Mouse (Mus musculus) forebrain, embryonic 16.5 days (tissue): ENCODE measurements around the gene Col6a2. TPM values are rescaled to one million over a fixed set of nuclear protein-coding genes. Genes with fewer than 3 reads are reported as not detected.
A peak's percentile ranks its signal among the peaks of the same experiment; 100 is the strongest.

ENCODE experiments used
- ATAC-seq: fragments of 200-750 bp; cut with Nextera tagmentation; 2 replicates; pipeline ENCODE4 v1.8.0; 2017; ENCODE audit warnings: mild to moderate bottlenecking, moderate library complexity
- H3K27ac ChIP-seq: fragments of 300-500 bp; sonication (generic); 2 replicates; pipeline ENCODE4 v1.5.1; 2014; ENCODE audit warnings: low read length, control low read depth
- H3K27me3 ChIP-seq: fragments of 300-500 bp; sonication (generic); replicated peaks from 2 replicates; pipeline ENCODE4 v1.6.1; 2014; ENCODE audit warnings: low read length; ENCODE audit not compliant: control insufficient read depth, insufficient read depth
- H3K36me3 ChIP-seq: fragments of 300-500 bp; sonication (generic); 2 replicates; pipeline ENCODE4 v1.6.1; 2014; ENCODE audit not compliant: control insufficient read depth, insufficient read depth
- H3K4me1 ChIP-seq: fragments of 300-500 bp; sonication (generic); replicated peaks from 2 replicates; pipeline ENCODE4 v1.6.1; 2014; ENCODE audit warnings: low read length; ENCODE audit not compliant: control insufficient read depth, insufficient read depth
- H3K4me2 ChIP-seq: fragments of 300-500 bp; sonication (generic); 2 replicates; pipeline ENCODE4 v1.6.1; 2014; ENCODE audit warnings: mild to moderate bottlenecking, low read length, control low read depth
- H3K4me3 ChIP-seq: fragments of 300-500 bp; sonication (generic); replicated peaks from 2 replicates; pipeline ENCODE4 v1.5.1; 2014; ENCODE audit warnings: mild to moderate bottlenecking, low read length, control low read depth
- H3K9ac ChIP-seq: fragments of 300-500 bp; sonication (generic); replicated peaks from 2 replicates; pipeline ENCODE4 v1.6.1; 2014; ENCODE audit warnings: low read depth, low read length, control low read depth
- H3K9me3 ChIP-seq: fragments of 300-500 bp; sonication (generic); 2 replicates; pipeline ENCODE4 v1.6.1; 2016; ENCODE audit warnings: low read length; ENCODE audit not compliant: control insufficient read depth
- WGBS: fragments of 180-500 bp; shearing (Covaris S2); extraction: QIAGEN DNeasy Blood & Tissue Kit; methylation state at CpG from one replicate; pipeline ENCODE4 v1.1.7; 2014; 5-methylcytosine and 5-hydroxymethylcytosine counted together
- polyA plus RNA-seq: library from polyadenylated mRNA; unstranded; fragments of >200 nt; fragmentation: Nextera tagmentation; extraction: Ambion mirVana; gene quantifications from 2 replicates; pipeline ENCODE4 v1.2.1, GENCODE M21; 2015

Gene Col6a2
- 8.1 and 14.7 TPM in 2 replicates for polyA plus RNA-seq

DNA sequence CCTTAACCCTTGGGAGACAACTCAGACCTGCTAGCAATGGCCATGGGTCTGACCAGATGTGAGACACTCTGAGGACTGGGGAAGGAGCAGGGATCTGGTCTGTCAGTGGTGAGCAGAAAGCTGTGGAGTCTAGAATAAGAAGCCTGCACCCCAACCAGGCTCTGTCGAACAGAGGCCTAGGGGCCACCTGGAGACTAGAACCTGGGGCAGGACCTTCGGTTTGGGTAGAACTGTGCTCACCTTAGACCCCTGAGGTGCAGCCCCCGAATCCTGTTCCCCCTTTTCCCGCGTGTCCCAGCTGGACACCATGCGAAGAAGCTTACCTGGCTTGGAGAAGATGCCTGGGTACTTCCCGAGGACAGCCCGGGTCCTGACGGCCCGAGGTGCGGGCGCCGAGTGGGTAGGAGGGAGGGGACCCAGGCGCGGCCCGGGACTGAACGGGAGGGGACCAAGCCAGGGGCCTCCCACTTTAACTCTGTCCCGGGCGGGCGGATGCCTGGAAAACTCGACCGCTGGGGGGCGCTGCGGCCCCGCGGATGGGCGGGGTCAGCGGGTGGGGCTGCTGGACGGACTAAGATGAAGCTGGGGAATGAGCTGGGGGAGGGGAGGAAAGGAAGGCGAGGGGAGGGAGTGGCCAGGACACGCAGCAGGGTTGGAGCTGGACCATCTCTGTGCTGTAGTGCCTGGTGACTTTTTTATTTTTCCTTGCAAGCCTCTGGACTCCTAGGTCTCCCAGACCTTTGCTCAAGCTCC, at the start of gene Col6a2:
Gene Col6a2 (minus strand): TSS at position 703 of the 753 bp plus-strand sequence.
- Histone ChIP-seq H3K27ac (no peak within 1 kb of the TSS), H3K36me3 (no peaks in the 10 kb centered on the region), H3K4me1 (peaks cover 6% of the 10 kb centered on the region; the same call in 1 of the 2 replicates), H3K9me3 (no peaks in the 10 kb centered on the region), H3K9ac (peak within 1 kb of the TSS; percentile 2; the same call in 1 of the 2 replicates), H3K27me3 (no peaks in the 10 kb centered on the region), H3K4me3 (peak within 1 kb of the TSS; percentile 20), H3K4me2 (peak within 1 kb of the TSS; percentile 42)
- ATAC-seq = peak; percentile 65
- 4% methylated on average over 31 of the region's 31 CpGs for WGBS

GRCm38 (mm10) chr10:76671939-76672338, 48.5 kb upstream of the Col6a2 start:
- no peaks in the 10 kb centered on the region for H3K27me3 ChIP-seq
- WGBS = 81% methylated on average over 9 of the region's 9 CpGs
- no peak overlapping the region for H3K9ac ChIP-seq
- H3K27ac ChIP-seq = no peak overlapping the region
- no peak overlapping the region for H3K4me2 ChIP-seq
- no peak overlapping the region for H3K4me3 ChIP-seq
- H3K4me1 ChIP-seq = no peaks in the 10 kb centered on the region
- no peaks in the 10 kb centered on the region for H3K36me3 ChIP-seq
- H3K9me3 ChIP-seq = no peaks in the 10 kb centered on the region; the same call in 1 of the 2 replicates
- ATAC-seq = no peak

GRCm38 (mm10) chr10:76668947-76669284, 45.5 kb upstream of the Col6a2 start:
- WGBS = 67% methylated on average over 7 of the region's 7 CpGs
- Histone ChIP-seq H3K36me3 (no peaks in the 10 kb centered on the region), H3K9me3 (peaks cover 6% of the 10 kb centered on the region), H3K4me1 (no peaks in the 10 kb centered on the region), H3K4me3 (no peak overlapping the region), H3K9ac (no peak overlapping the region), H3K4me2 (no peak overlapping the region), H3K27ac (no peak overlapping the region), H3K27me3 (no peaks in the 10 kb centered on the region)
- ATAC-seq = no peak

DNA sequence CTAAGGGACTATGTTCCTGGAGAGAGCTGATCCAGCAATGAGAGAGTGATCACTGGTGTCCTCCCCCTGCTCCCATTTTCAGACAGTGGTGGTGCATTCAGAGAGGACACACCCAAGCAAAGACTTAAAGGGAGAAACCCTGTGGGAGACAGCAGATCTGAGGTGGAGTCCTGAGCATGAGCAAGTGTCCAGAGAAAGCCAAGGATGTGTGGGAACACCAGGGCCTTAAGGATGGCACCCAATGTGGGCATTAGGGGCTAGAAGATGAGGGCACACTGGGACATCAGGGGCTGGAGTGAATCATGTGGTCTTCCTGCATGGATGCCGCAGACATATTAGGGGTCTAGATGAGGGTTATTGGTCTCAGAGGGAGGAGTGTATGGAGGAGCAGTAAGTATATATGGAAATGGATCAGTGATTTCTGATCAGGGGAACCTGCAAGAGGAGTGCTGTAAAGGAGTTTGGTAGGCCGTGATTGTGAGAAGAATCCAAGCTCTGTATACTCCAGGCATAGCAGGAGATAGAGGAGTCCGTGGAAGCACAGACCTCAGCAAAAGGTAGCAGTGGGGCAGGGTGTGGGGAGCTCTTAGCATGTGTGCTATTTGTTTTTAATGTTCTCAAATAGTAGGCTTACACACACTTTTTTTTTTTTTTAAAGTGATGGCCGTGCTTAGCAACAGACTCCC, 45.0 kb upstream of the Col6a2 start:
- Histone ChIP-seq H3K36me3 (no peaks in the 10 kb centered on the region), H3K4me3 (no peak overlapping the region), H3K9me3 (peaks cover 6% of the 10 kb centered on the region), H3K4me2 (no peak overlapping the region), H3K27ac (no peak overlapping the region), H3K4me1 (no peaks in the 10 kb centered on the region), H3K9ac (no peak overlapping the region), H3K27me3 (no peaks in the 10 kb centered on the region)
- no peak for ATAC-seq
- WGBS = 88% methylated on average over 4 of the region's 4 CpGs

GRCm38 (mm10) chr10:76667197-76667805, 43.9 kb upstream of the Col6a2 start:
- H3K4me3 ChIP-seq = no peak overlapping the region
- no peaks in the 10 kb centered on the region for H3K4me1 ChIP-seq
- no peak overlapping the region for H3K27ac ChIP-seq
- H3K27me3 ChIP-seq = no peaks in the 10 kb centered on the region
- H3K4me2 ChIP-seq = no peak overlapping the region
- WGBS = 96% methylated on average over 1 of the region's 1 CpGs
- ATAC-seq = no peak
- no peak overlapping the region for H3K9ac ChIP-seq
- H3K36me3 ChIP-seq = no peaks in the 10 kb centered on the region
- H3K9me3 ChIP-seq = peaks cover 6% of the 10 kb centered on the region

- ATAC-seq = no peak
- Histone ChIP-seq H3K27ac (no peak overlapping the region), H3K27me3 (no peaks in the 10 kb centered on the region), H3K36me3 (no peaks in the 10 kb centered on the region), H3K9me3 (peaks cover 6% of the 10 kb centered on the region), H3K4me3 (no peak overlapping the region), H3K9ac (no peak overlapping the region), H3K4me1 (no peaks in the 10 kb centered on the region), H3K4me2 (no peak overlapping the region)
- WGBS = 91% methylated on average over 11 of the region's 11 CpGs
Measured at GRCm38 (mm10) chr10:76665551-76665950, 42.1 kb upstream of the Col6a2 start.

GRCm38 (mm10) chr10:76664156-76665115, 41.0 kb upstream of the Col6a2 start:
- WGBS = 85% methylated on average over 20 of the region's 20 CpGs
- no peak for ATAC-seq

GRCm38 (mm10) chr10:76653345-76654336, 30.2 kb upstream of the Col6a2 start:
- no peak for ATAC-seq
- Histone ChIP-seq H3K4me1 (no peaks in the 10 kb centered on the region), H3K4me2 (no peak overlapping the region), H3K9ac (no peak overlapping the region), H3K9me3 (no peaks in the 10 kb centered on the region), H3K27me3 (no peaks in the 10 kb centered on the region), H3K36me3 (no peaks in the 10 kb centered on the region), H3K4me3 (no peak overlapping the region), H3K27ac (no peak overlapping the region)
- WGBS = 84% methylated on average over 11 of the region's 11 CpGs

More at GRCm38 (mm10) chr10:76664156-76665115, 41.0 kb upstream of the Col6a2 start:
- Histone ChIP-seq H3K4me2 (no peak overlapping the region), H3K27me3 (no peaks in the 10 kb centered on the region), H3K36me3 (no peaks in the 10 kb centered on the region), H3K9ac (no peak overlapping the region), H3K27ac (no peak overlapping the region), H3K9me3 (peaks cover 6% of the 10 kb centered on the region), H3K4me3 (no peak overlapping the region), H3K4me1 (no peaks in the 10 kb centered on the region)
